Mouse (Mus musculus): ENCODE results near the gene Trrap.

DNA sequence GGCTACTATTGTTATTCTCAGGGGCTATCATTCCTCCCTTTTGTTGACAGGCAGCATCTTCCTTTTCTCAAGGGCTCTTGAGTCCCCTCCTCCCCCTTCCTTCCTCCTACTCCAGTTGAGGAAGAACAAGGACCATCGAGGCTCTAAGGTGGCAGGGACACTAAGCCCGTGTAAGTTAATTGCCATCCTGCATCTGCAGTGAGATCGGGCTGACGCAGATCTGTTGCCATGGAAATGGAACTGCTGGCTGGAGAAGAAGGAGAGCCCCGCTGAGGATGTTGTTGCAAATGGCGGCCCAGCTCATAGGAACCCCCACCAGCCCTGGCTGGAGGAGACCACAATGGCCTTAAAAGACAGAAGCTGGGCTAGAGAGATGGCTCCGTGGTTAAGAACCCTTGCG is 9.1 kb upstream of the Trrap start:
- no peak for TF ChIP-seq POLR2A (IDR thresholded peaks at IDR 0.05; ENCODE audit: low read depth, low read length)
- no peak for TF ChIP-seq CTCF (IDR thresholded peaks at IDR 0.05; ENCODE audit: extremely low read depth, insufficient read length, insufficient replicate concordance, low read depth, low read length)

All from small intestine, adult 2 months (tissue).